7 mouse cellular contexts compared by ENCODE assay signal in the genomic region with DNA sequence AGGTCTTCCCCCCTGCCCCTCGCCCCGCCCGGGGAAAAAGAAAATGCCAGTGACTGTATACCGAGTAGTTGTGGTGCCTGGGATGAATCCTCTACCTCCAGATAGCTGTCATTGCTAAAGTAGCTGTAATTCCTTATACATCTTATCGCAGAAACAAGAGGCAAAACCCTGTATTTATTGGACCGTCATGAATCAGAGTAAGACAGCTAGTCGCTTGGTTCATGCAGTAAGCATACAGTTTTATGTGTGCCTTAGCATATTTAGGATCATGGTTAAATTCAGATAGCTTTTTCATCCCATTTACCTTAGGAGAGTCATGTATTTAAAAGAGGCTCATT. TPM values are rescaled to one million over a fixed set of nuclear protein-coding genes. Genes with fewer than 3 reads are reported as not detected.
DNase-seq lines count a peak whose midpoint lies in the region; ATAC-seq and TF ChIP-seq lines count a peak whose summit lies in the region.

No protein-coding gene starts in this region.

- ATAC-seq in lung, postnatal 0 days = no peak
- ATAC-seq in erythroblast, adult 5-6 weeks (replicated peaks; ENCODE audit: low FRiP score, poor library complexity, severe bottlenecking) = peak; percentile 10; the same call in 1 of the 2 replicates
- ATAC-seq in limb, embryonic 13.5 days (ENCODE audit: low FRiP score, low read depth) = no peak
- no peak for ATAC-seq in stomach, embryonic 15.5 days (ENCODE audit: insufficient read depth, low FRiP score, low read depth)

- peak overlapping the region; percentile 96; the same call in 1 of the 2 replicates for H3K27ac ChIP-seq in lung, postnatal 0 days (ENCODE audit: low read length)
- H3K27ac ChIP-seq in limb, embryonic 13.5 days = peak overlapping the region; percentile 91
- H3K27ac ChIP-seq in stomach, embryonic 15.5 days = peak overlapping the region; percentile 89; the same call in 1 of the 2 replicates

- no peaks in the 10 kb centered on the region for H3K36me3 ChIP-seq in lung, postnatal 0 days (ENCODE audit: insufficient read depth, low read length)
- H3K36me3 ChIP-seq in limb, embryonic 13.5 days = no peaks in the 10 kb centered on the region
- no peaks in the 10 kb centered on the region for H3K36me3 ChIP-seq in stomach, embryonic 15.5 days

- DNase-seq in lung, postnatal 0 days (ENCODE audit: low spot score) = no peak
- DNase-seq in lung, postnatal 14 days = no peak
- DNase-seq in spleen, adult 18-20 months = no peak
- DNase-seq in thymus, postnatal 25 days = no peak

- peak overlapping the region; percentile 67 for H3K4me2 ChIP-seq in lung, postnatal 0 days (replicated peaks; ENCODE audit: low read depth, low read length)
- H3K4me2 ChIP-seq in limb, embryonic 13.5 days (replicated peaks) = peak overlapping the region; percentile 88
- peak overlapping the region; percentile 65 for H3K4me2 ChIP-seq in stomach, embryonic 15.5 days

- WGBS in lung, postnatal 0 days = 3% methylated on average over 7 of the region's 7 CpGs
- 5% methylated on average over 7 of the region's 7 CpGs for WGBS in limb, embryonic 13.5 days
- 6% methylated on average over 7 of the region's 7 CpGs for WGBS in stomach, embryonic 15.5 days

- no peak for TF ChIP-seq EP300 in lung, postnatal 0 days (IDR thresholded peaks at IDR 0.05)

- H3K9ac ChIP-seq in lung, postnatal 0 days (replicated peaks; ENCODE audit: low read depth) = peak overlapping the region; percentile 98
- H3K9ac ChIP-seq in limb, embryonic 13.5 days = peak overlapping the region; percentile 99
- H3K9ac ChIP-seq in stomach, embryonic 15.5 days = peak overlapping the region; percentile 99

- no peaks in the 10 kb centered on the region for H3K9me3 ChIP-seq in lung, postnatal 0 days (ENCODE audit: low read length)
- H3K9me3 ChIP-seq in limb, embryonic 13.5 days = no peaks in the 10 kb centered on the region
- no peaks in the 10 kb centered on the region for H3K9me3 ChIP-seq in stomach, embryonic 15.5 days

- no peaks in the 10 kb centered on the region for H3K4me1 ChIP-seq in lung, postnatal 0 days (ENCODE audit: insufficient read depth, low read depth, low read length)
- peaks cover 26% of the 10 kb centered on the region for H3K4me1 ChIP-seq in limb, embryonic 13.5 days
- peaks cover 11% of the 10 kb centered on the region; the same call in 1 of the 2 replicates for H3K4me1 ChIP-seq in stomach, embryonic 15.5 days

- no peaks in the 10 kb centered on the region for H3K27me3 ChIP-seq in lung, postnatal 0 days (replicated peaks; ENCODE audit: insufficient read depth, low read length)
- H3K27me3 ChIP-seq in limb, embryonic 13.5 days = peaks cover 3% of the 10 kb centered on the region; the same call in 1 of the 2 replicates
- no peaks in the 10 kb centered on the region for H3K27me3 ChIP-seq in stomach, embryonic 15.5 days (replicated peaks)

- TF ChIP-seq CTCF in lung, postnatal 0 days (IDR thresholded peaks at IDR 0.05) = no peak

- peak overlapping the region; percentile 98 for H3K4me3 ChIP-seq in lung, postnatal 0 days (ENCODE audit: low read depth, low read length)
- peak overlapping the region; percentile 98 for H3K4me3 ChIP-seq in limb, embryonic 13.5 days
- peak overlapping the region; percentile 71 for H3K4me3 ChIP-seq in stomach, embryonic 15.5 days (replicated peaks)

RNA-seq across cellular contexts. Expression of a gene that starts 1.5 kb away (rescaled TPM):
- 91.9 and 102 TPM in 2 replicates for polyA plus RNA-seq in lung, postnatal 0 days (2015; fragmentation: Nextera tagmentation; extraction: Ambion mirVana)
- total RNA-seq in erythroblast, adult 5-6 weeks (2015; ENCODE audit: low replicate concordance) = 45.6 and 46.5 TPM in 2 replicates
- 27.8 and 32.2 TPM in 2 replicates for total RNA-seq in erythroblast, adult 5-6 weeks (2017; ENCODE audit: low replicate concordance)
- 134 and 136 TPM in 2 replicates for polyA plus RNA-seq in limb, embryonic 13.5 days (2015; fragmentation: Nextera tagmentation; extraction: Ambion mirVana)
- polyA plus RNA-seq in stomach, embryonic 15.5 days (2015; fragmentation: Nextera tagmentation; extraction: Ambion mirVana) = 101 and 105 TPM in 2 replicates
